Mouse (Mus musculus) E14TG2a.4 (cell line): ENCODE data around the gene Nr4a1.

Experiments
- CTCF ChIP-seq: conservative IDR thresholded peaks from 2 replicates; pipeline ENCODE4 v1.5.1; 2014; ENCODE audit warnings: low read length
- NANOG ChIP-seq: IDR thresholded peaks from 2 replicates; pipeline ENCODE4 v1.6.1; 2014; ENCODE audit warnings: borderline replicate concordance, low read length, mixed read lengths
- POU5F1 ChIP-seq: IDR thresholded peaks from 2 replicates; pipeline ENCODE4 v1.6.1; 2014; ENCODE audit warnings: low read length, borderline replicate concordance

DNA sequence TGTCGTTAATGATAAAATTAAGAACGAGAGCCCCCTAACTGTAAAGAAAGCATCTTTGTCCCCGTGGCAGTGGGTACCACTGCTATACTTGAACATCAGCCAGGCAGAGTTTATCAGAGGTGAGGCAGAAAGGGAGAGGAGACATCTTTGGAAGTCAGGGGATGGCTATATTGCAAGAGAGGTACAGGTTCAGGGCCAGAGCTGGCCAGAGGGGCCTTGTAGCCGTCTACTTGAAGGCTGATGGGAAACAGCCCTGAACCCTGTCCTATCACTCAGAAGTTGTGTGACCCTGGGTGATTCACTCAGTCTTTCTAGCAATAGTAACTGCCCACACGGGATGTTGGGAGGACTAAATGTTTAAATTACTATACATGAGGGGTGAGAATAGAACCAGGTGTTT is 67.1 kb downstream of the Nr4a1 start:
- TF ChIP-seq CTCF (no peak), NANOG (no peak), POU5F1 (no peak)
